Mouse (Mus musculus): ENCODE results near the gene Ubap2l.

Gene Ubap2l

DNA sequence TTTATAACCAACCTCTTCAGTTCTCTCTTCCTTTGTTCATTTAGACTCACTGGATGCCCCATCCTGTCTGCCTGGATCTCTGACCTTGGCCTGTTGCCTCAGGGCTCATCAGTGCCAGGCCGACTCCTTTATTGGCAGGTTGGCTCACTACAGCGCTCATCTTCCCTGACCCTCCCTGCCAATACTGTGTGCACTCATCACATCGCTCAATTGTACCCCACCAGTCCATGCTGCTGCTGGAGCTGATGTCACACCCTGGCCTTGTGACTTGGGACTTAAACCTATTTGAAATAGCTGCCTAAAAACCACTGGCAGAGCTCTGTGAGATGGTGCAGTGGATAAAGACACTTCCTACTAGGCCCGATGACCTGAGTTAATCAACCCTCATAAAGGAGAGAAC, 15.4 kb upstream of the Ubap2l start:
- no peak for DNase-seq (ENCODE audit: low read depth, low spot score)

DNA sequence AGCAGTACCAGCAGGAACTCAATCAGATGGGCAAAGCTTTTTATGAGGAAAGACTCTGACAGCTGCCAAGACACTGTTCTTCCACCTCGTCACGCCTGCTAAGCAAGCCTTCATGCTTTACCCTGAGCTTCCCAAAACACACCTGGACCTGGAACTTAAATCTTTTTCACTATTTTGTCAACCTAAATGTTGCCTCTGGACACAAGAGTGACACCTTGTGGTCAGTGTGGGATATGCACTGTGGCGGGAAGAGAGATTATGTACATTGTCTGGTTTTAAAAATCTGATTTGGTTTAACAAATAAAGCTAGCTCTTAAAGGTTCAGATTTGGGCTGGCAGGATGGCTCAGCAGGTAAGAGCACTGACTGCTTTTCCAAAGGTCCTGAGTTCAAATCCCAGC, 13.1 kb upstream of the Ubap2l start:
- DNase-seq (ENCODE audit: low read depth, low spot score), result peak; percentile 77

GRCm38 (mm10) chr3:90064383-90064782, 12.0 kb upstream of the Ubap2l start:
- no peak for DNase-seq (ENCODE audit: low read depth, low spot score)

DNA sequence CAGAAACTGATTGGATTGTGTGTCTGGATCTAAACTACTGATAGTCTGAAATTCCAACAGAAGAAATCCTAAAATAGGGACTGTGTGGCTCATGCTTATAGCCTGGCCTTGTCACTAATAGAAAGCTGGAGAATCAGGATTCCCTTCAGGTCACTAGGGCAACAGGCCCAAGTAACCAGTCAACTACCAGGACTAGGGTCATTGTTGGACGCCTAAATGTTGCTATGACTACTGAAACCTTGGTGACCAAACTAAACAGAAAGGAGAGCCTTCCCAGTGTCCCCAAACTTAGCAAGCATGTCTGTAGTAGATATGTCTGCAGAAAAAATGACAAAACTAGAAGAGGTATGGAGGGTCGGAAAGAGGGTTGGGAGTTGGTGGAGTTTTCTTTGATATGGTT, 10.1 kb upstream of the Ubap2l start:
- DNase-seq (ENCODE audit: low read depth, low spot score), result no peak

DNA sequence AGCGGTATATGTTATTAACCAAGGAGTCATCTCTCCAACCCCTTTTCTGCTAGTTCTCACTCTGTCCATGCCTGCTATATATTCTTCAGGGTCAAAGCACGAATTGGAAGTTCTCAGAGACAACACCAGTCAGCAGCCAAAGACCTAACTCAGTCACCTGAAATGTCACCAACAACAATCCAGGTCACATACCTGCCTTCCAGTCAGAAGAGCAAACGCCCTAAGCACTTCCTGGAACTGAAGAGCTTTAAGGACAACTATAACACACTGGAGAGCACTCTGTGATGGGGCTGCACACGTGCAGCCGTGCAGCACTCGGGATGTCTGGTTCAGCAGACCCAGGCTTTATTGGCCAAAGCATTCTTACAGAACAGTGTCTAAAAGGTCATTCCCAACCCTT, 9.1 kb upstream of the Ubap2l start:
- DNase-seq (ENCODE audit: low read depth, low spot score), result no peak

DNA sequence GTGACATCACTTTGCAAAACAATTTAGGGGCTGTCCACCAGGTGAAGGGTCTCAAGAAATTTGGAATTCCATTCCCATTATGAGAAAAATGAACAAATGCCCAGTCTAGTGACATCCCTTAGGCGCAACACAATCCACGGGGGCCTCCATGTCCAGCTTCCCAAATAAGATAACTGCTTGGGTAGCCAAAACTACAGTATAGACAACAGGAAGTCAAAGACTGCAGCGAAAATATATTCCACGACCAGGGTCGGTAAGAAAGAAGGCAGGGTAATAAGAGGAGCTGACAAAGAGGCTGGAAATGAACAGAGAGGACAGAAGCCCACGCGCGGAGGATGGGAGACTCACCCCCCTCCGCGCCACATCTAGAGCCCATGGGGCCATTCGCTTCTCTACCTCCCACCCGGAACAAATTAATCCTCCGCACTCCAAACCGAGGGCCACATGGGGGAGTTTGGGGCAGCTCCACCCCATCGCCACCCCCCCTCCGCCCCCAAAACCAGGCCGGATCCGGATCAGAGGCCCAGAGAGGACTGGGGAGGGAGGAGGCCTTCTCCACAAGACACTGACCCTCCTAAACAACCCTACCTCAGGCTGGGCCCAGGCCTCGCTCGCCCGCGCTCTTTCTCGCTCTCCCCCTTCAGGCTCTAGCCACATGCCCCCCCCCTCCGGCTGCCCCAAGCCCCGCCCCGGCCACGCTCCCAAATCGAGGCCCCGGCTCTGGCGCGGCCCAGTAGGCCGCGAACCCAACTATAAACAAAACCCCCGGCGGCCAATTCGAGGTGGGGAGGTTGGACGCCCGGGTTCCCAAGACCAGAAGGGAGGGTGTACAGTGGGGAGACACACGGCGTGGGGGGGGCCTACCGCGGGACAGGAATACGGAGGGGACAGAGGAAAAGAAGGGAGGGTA, 732 bp downstream of the Ubap2l start, which contains the start of gene 4933434E20Rik:
Gene 4933434E20Rik (plus strand): TSS at position 196 of the 910 bp plus-strand sequence.
- DNase-seq (ENCODE audit: low read depth, low spot score), result peak; percentile 67

DNA sequence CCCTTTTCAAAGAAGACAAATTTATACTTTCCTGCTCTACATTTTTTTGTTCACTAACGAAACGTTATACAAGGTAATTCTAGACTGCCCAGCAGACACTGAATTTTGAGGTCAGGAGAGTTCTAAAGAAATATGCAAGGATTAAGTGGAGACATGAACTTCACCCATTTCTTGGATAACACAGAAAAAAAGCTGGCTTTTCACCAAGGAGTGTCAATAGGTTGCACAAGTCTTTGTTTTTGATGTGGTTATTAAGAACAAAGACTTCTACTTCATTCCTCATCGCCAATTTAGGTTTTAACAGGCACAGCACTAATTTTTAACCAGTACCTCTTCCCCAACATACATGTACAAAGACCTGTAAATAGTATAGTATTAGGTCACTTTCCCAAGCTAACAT, 2.7 kb downstream of the Ubap2l start:
- DNase-seq (ENCODE audit: low read depth, low spot score), result no peak

DNA sequence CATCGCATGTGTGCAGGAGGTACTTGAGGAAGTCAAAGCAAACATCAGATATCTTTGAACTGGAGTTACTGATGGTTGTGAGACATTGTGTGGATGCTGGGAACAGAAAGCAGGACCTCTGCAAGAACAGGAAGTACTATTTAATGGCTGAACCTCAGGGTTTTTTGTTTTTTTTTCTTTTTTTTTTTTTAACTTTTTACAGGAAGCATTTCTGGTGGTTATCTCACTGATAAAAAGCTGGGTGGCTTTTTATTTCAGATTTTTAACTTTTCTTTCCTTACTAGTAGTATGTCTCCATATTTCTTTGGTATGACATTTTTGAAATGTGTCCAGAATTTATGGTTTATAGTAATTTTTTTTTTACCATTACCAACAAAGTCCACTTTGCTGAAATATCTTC, 16.2 kb downstream of the Ubap2l start:
- no peak for DNase-seq (ENCODE audit: low read depth, low spot score)

DNA sequence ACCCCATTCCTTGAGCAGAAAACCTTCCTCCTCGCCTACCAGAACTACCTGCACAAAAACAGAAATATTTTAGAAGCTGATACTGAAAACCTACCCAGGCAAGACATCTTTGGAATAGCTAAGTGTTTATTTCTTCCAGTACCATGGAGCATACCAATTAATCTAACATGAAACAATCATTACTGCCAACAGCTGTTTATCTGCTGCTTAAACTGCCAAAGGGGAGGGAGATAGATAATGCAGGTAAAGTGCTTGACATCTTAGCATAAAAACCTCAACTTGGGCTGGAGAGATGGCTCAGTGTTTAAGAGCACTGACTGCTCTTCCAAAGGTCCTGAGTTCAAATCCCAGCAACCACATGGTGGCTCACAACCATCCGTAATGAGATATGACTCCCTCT, 17.8 kb downstream of the Ubap2l start:
- no peak for DNase-seq (ENCODE audit: low read depth, low spot score)

DNA sequence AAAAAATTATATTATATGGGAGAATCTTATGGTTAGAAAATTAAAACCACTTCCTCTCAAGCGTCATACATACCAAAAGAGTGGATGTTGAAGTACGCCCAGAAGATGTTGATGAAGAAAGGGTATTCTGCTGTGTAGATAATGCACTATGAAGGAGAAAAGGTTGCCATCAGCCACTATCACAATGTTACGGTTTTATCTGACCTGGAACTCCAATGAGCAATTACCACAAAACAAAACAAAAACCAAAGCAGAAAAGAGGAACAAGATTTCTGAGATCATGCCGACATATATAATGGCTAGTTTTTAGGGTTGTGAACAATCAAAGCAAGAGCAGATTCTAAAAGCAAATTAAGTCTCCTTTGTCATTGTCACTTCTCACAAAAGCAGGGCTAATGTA, 35.8 kb downstream of the Ubap2l start:
- DNase-seq (ENCODE audit: low read depth, low spot score), result no peak

- DNase-seq (ENCODE audit: low read depth, low spot score), result no peak
Observed at GRCm38 (mm10) chr3:90010291-90010690, 42.1 kb downstream of the Ubap2l start.

DNA sequence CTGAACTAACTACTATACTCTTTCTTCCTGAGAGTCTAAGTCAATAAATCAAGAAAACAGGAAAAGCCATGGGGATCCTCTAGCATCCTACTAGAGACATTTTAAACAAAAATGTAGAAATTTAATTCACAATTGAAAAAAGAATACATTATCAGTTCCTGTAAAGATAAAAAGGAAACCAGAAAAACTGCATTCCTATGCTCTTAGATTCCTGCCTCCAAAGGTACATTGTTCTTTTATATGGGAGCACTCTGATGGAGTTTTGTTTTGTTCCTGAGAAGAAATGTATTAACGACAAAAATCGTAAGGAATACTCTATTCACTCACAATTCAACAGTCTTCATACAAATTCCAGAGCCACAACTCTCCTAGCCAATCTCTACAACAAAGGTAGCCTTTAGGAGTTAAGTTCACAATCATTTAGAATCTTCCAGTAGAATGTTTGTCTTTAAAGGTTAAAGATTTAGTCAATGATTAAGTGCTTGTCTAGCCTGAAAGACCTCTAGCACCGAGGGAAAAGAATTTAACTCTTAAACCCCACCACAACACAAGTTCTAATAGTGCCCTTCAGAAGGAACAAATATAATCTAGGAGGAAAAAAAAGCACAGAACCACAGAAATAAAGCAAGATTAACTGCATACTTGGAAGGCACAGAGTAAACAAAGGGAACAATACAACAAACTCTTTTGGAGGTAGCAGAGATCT, 48.2 kb downstream of the Ubap2l start:
- no peak for DNase-seq (ENCODE audit: low read depth, low spot score)

GRCm38 (mm10) chr3:89999830-90000229, 52.6 kb downstream of the Ubap2l start:
- no peak for DNase-seq (ENCODE audit: low read depth, low spot score)

DNA sequence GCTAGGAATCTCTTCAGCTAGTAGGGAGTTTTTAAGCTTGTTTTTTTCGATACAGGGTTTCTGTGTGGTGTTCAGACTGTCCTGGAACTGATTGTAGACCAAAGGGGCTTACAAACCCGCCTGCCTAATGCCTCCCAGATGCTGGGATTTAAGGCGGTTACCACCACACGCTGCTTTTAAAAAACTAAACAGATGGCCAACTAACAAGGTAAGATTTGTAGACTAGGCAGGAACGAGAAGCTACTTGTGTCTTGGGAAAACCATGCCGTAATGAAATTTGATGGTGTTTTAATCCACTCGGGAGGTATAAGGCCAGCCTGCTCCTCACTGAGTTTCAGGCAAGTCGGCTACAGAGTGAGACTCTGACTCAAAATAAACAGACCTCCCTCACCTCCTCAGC, 53.3 kb downstream of the Ubap2l start:
- no peak for DNase-seq (ENCODE audit: low read depth, low spot score)

GRCm38 (mm10) chr3:89998612-89999054, 53.8 kb downstream of the Ubap2l start, which contains the start of gene Hax1:
Hax1 (minus strand) TSS chr3:89998780.
- DNase-seq (ENCODE audit: low read depth, low spot score), result peak; percentile 98

GRCm38 (mm10) chr3:89997791-89998495, 54.5 kb downstream of the Ubap2l start:
- peak; percentile 76 for DNase-seq (ENCODE audit: low read depth, low spot score)

GRCm38 (mm10) chr3:89994807-89995515, 57.5 kb downstream of the Ubap2l start:
- peak; percentile 50 for DNase-seq (ENCODE audit: low read depth, low spot score)

DNA sequence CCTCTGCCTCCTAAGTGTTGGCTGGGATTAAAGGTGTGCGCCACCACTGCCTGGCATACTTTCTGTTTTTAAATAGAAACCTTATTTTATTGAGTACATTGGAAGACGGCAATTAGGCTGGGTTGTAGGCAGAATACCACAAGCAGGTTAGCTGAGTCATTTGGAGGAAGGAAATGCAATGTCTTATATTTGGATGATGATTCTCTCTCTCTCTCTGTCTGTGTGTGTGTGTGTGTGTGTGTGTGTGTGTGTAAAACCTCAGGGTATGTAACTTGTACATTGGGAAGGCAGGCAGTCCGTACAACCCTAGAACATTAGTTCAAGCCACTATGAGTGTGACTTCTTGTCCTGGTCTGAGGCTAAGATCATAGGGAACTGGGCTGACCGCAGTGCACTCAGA, 64.6 kb downstream of the Ubap2l start:
- DNase-seq (ENCODE audit: low read depth, low spot score), result no peak

DNA sequence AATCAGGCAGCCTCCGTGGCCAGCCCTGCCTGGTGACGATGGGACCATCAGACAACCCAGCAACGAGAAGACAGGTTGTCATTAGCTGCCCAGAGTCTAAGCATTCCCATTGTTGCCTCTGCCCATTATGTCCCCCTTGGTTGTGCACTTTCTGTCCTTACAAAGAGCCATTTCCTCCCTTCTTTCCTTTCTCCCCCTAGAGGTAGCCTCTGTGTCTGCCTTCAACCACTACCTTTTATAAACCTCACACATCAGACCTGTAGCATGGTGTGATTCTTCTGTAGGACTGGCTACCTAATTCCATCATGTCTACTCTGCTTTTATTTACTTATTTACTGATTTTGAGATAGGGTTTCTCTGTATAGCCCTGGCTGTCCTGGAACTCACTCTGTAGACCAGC, 65.2 kb downstream of the Ubap2l start:
- peak; percentile 36 for DNase-seq (ENCODE audit: low read depth, low spot score)

- DNase-seq (ENCODE audit: low read depth, low spot score), result peak; percentile 58
Observed at GRCm38 (mm10) chr3:89982426-89982825, 70.0 kb downstream of the Ubap2l start.

- no peak for DNase-seq (ENCODE audit: low read depth, low spot score)
Observed at GRCm38 (mm10) chr3:89976859-89977258, 75.6 kb downstream of the Ubap2l start.
